ENCODE assay signal across 20 mouse cellular contexts in genomic region chr3:103066927-103067326, GRCm38 (mm10). TPM values are rescaled to one million over a fixed set of nuclear protein-coding genes. Genes with fewer than 3 reads are reported as not detected.
"Had no signal": no experiment of that assay in that cellular context is flagged by ENCODE, and none has a peak within 500 bp of the region (broad histone marks: within the 10 kb centered on the region; RNA-seq: fewer than 3 reads in every experiment).

No protein-coding gene starts in this region.

- ATAC-seq: lung, postnatal 0 days; midbrain, embryonic 13.5 days; midbrain, embryonic 15.5 days had no signal

- H3K27ac ChIP-seq: liver, embryonic 14.5 days; lung, embryonic 15.5 days; macrophage; midbrain, embryonic 13.5 days; midbrain, embryonic 15.5 days; neural tube, embryonic 12.5 days had no signal

- H3K4me2 ChIP-seq: lung, embryonic 15.5 days; midbrain, embryonic 11.5 days; midbrain, embryonic 13.5 days; midbrain, embryonic 15.5 days; neural tube, embryonic 12.5 days had no signal

- H3K9ac ChIP-seq: liver, embryonic 14.5 days; lung, embryonic 15.5 days; midbrain, embryonic 13.5 days; midbrain, embryonic 15.5 days; neural tube, embryonic 12.5 days had no signal

- DNase-seq: lung, adult 2 months; lung, postnatal 14 days; lung, postnatal 36 days; right cerebral cortex, postnatal 14 days; thymus, adult 2 months; thymus, postnatal 25 days; thymus, postnatal 4 days had no signal

- H3K9me3 ChIP-seq: lung, embryonic 15.5 days; megakaryocyte, embryonic 14.5 days; midbrain, embryonic 13.5 days; midbrain, embryonic 15.5 days; neural tube, embryonic 12.5 days had no signal

- H3K4me3 ChIP-seq: lung, embryonic 15.5 days; megakaryocyte, embryonic 14.5 days; midbrain, embryonic 13.5 days; midbrain, embryonic 15.5 days; neural tube, embryonic 12.5 days had no signal

- H3K27me3 ChIP-seq: lung, embryonic 15.5 days; megakaryocyte, embryonic 14.5 days; midbrain, embryonic 13.5 days; midbrain, embryonic 15.5 days; neural tube, embryonic 12.5 days had no signal

- H3K4me1 ChIP-seq: lung, embryonic 15.5 days; megakaryocyte, embryonic 14.5 days; midbrain, embryonic 13.5 days; midbrain, embryonic 15.5 days; neural tube, embryonic 12.5 days had no signal

RNA-seq across cellular contexts. Expression of gene Ampd1, which starts 6.9 kb away (rescaled TPM):
- total RNA-seq: megakaryocyte progenitor cell, adult 5-6 weeks; midbrain, postnatal 0 days; monocyte, adult 5-6 weeks had no signal
- polyA plus RNA-seq: macrophage; midbrain, embryonic 13.5 days; midbrain, embryonic 15.5 days; midbrain, postnatal 0 days; stomach, embryonic 14.5 days had no signal
